Mouse (Mus musculus) CH12.LX (cell line): Measurements from ENCODE around the gene Pdgfc. TPM values are rescaled to one million over a fixed set of nuclear protein-coding genes. Genes with fewer than 3 reads are reported as not detected.

Experiments used
- DNase-seq: peaks from one replicate; pipeline ENCODE4 v3.0.0-alpha.2; 2013; ENCODE audit errors: extremely low read depth
- H3K27ac ChIP-seq: 2 replicates; pipeline ENCODE4 v1.5.1; 2012; ENCODE audit warnings: low read depth, mild to moderate bottlenecking, control low read depth, moderate library complexity; ENCODE audit not compliant: insufficient read depth
- H3K27me3 ChIP-seq: replicated peaks from 2 replicates; pipeline ENCODE3; 2012; ENCODE audit warnings: inconsistent platforms
- H3K36me3 ChIP-seq, 2 experiments: replicated peaks in 1 of 2; 2 replicates each; pipeline versions ENCODE3 to v1.6.1; 2012; ENCODE audit warnings: inconsistent platforms in 1 of 2, low read length in 1 of 2, mild to moderate bottlenecking in 1 of 2, mixed read lengths in 1 of 2, moderate library complexity in 1 of 2; ENCODE audit not compliant: control insufficient read depth in 1 of 2, insufficient read depth in 1 of 2
- H3K4me1 ChIP-seq, 2 experiments: 2 replicates each; pipeline ENCODE4 v1.6.1; 2012; ENCODE audit warnings: inconsistent platforms in 1 of 2, moderate library complexity in 1 of 2; ENCODE audit not compliant: insufficient read depth in 2 of 2, control insufficient read depth in 1 of 2
- H3K4me2 ChIP-seq: 2 replicates; pipeline ENCODE4 v1.6.1; 2012; ENCODE audit warnings: low read depth, mild to moderate bottlenecking, control low read depth; ENCODE audit not compliant: poor library complexity, insufficient read depth, severe bottlenecking
- H3K4me3 ChIP-seq, 3 experiments: fragments of 150-350 bp in 1 of 3; sonication (generic) in 1 of 3; replicated peaks in 1 of 3; 2 replicates each; pipeline versions ENCODE3 to v1.5.1; 2011 to 2012; ENCODE audit warnings: low read depth in 2 of 3, low read length in 2 of 3, mild to moderate bottlenecking in 2 of 3, moderate library complexity in 2 of 3, control low read depth in 1 of 3, improper control_type of control experiment in 1 of 3, inconsistent platforms in 1 of 3, mixed read lengths in 1 of 3; ENCODE audit not compliant: poor library complexity in 1 of 3
- H3K79me2 ChIP-seq: replicated peaks from 2 replicates; pipeline ENCODE4 v1.6.1; 2012; ENCODE audit warnings: mild to moderate bottlenecking, moderate library complexity; ENCODE audit not compliant: control insufficient read depth, poor library complexity, insufficient read depth, severe bottlenecking; ENCODE audit errors: extremely low read depth
- H3K9ac ChIP-seq: 2 replicates; pipeline ENCODE4 v1.6.1; 2012; ENCODE audit warnings: low read depth, mild to moderate bottlenecking, control low read depth, moderate library complexity; ENCODE audit not compliant: insufficient read depth
- H3K9me3 ChIP-seq: replicated peaks from 2 replicates; pipeline ENCODE3; 2012; ENCODE audit warnings: low read length, inconsistent platforms, mixed read lengths
- CHD1 ChIP-seq: IDR thresholded peaks from 2 replicates; pipeline ENCODE4 v1.6.1; 2012; ENCODE audit warnings: low read depth, low read length, improper control_type of control experiment, inconsistent platforms
- CHD2 ChIP-seq: IDR thresholded peaks from 2 replicates; pipeline ENCODE4 v1.6.1; 2011; ENCODE audit warnings: low read length, improper control_type of control experiment
- CTCF ChIP-seq, 2 experiments: IDR thresholded peaks in 1 of 2; conservative IDR thresholded peaks in 1 of 2; 2 replicates each; pipeline ENCODE4 v1.5.1; 2011 to 2012; ENCODE audit warnings: low read depth in 2 of 2, low read length in 2 of 2, improper control_type of control experiment in 1 of 2, inconsistent platforms in 1 of 2, mild to moderate bottlenecking in 1 of 2, moderate library complexity in 1 of 2
- E2F4 ChIP-seq: IDR thresholded peaks from 2 replicates; pipeline ENCODE4 v1.6.1; 2011; ENCODE audit warnings: low read depth, low read length, improper control_type of control experiment; ENCODE audit not compliant: insufficient replicate concordance
- ELF1 ChIP-seq: IDR thresholded peaks from 2 replicates; pipeline ENCODE4 v1.6.1; 2014; ENCODE audit warnings: low read depth, mild to moderate bottlenecking, inconsistent platforms, low read length, improper control_type of control experiment
- ETS1 ChIP-seq: conservative IDR thresholded peaks from 2 replicates; pipeline ENCODE4 v1.6.1; 2012; ENCODE audit warnings: low read depth, mild to moderate bottlenecking, inconsistent platforms, low read length, improper control_type of control experiment, moderate library complexity
- HCFC1 ChIP-seq: IDR thresholded peaks from 2 replicates; pipeline ENCODE4 v1.6.1; 2012; ENCODE audit warnings: low read depth, mild to moderate bottlenecking, inconsistent platforms, low read length, improper control_type of control experiment
- IRF4 ChIP-seq: IDR thresholded peaks from 2 replicates; pipeline ENCODE4 v1.6.1; 2014; ENCODE audit warnings: low read depth, mild to moderate bottlenecking, inconsistent platforms, low read length, improper control_type of control experiment
- JUND ChIP-seq: conservative IDR thresholded peaks from 2 replicates; pipeline ENCODE4 v1.6.1; 2011; ENCODE audit warnings: low read depth, low read length, improper control_type of control experiment
- KAT2A ChIP-seq: IDR thresholded peaks from 2 replicates; pipeline ENCODE4 v1.6.1; 2012; ENCODE audit warnings: low read length, improper control_type of control experiment, inconsistent platforms; ENCODE audit not compliant: insufficient replicate concordance
- MAX ChIP-seq: IDR thresholded peaks from 2 replicates; pipeline ENCODE4 v1.6.1; 2011; ENCODE audit warnings: low read length, improper control_type of control experiment
- MAZ ChIP-seq: IDR thresholded peaks from 2 replicates; pipeline ENCODE4 v1.6.1; 2012; ENCODE audit warnings: low read depth, mild to moderate bottlenecking, inconsistent platforms, low read length, improper control_type of control experiment, moderate library complexity
- RCOR1 ChIP-seq: conservative IDR thresholded peaks from 2 replicates; pipeline ENCODE4 v1.6.1; 2012; ENCODE audit warnings: low read depth, mild to moderate bottlenecking, inconsistent platforms, low read length, improper control_type of control experiment
- SMC3 ChIP-seq: IDR thresholded peaks from 2 replicates; pipeline ENCODE4 v1.6.1; 2011; ENCODE audit warnings: low read depth, low read length, improper control_type of control experiment
- USF2 ChIP-seq: conservative IDR thresholded peaks from 2 replicates; pipeline ENCODE4 v1.6.1; 2011; ENCODE audit warnings: low read depth, low read length, improper control_type of control experiment
- ZMIZ1 ChIP-seq: IDR thresholded peaks from 2 replicates; pipeline ENCODE4 v1.6.1; 2012; ENCODE audit warnings: low read depth, mild to moderate bottlenecking, inconsistent platforms, low read length, improper control_type of control experiment
- dilution Hi-C: fragments of 300-500 bp; cut with MboI; formaldehyde crosslinking; loops from 2 replicates; pipeline ENCODE4 v1.14.3; 2020; ENCODE audit warnings: low sequenced_read_pairs; ENCODE audit not compliant: extremely low pct_unique_long_range_greater_than_20kb, extremely low pct_ligation_motif_present
- in situ Hi-C: fragments of 300-500 bp; cut with MboI; formaldehyde crosslinking; loops from 3 replicates; pipeline ENCODE4 v1.14.3; 2019; ENCODE audit warnings: low sequenced_read_pairs, low pct_ligation_motif_present, low pct_unique_long_range_greater_than_20kb, mixed read lengths
- polyA plus RNA-seq: library from polyadenylated mRNA; unstranded; fragments of >175 nt; gene quantifications from 2 replicates; pipeline ENCODE4 v1.2.1, GENCODE M21; 2012; ENCODE audit warnings: low read depth; ENCODE audit not compliant: insufficient read length
- total RNA-seq, 2 experiments: library from RNA; depleted of rRNA; stranded (reverse); fragments of 300-350 nt in 1 of 2; fragments of >200 nt in 1 of 2; gene quantifications; 2 replicates each; pipeline ENCODE4 v1.2.3; 2012 to 2014

The Pdgfc gene
- total and polyA plus RNA-seq, 3 experiments = 0.09 to 0.20 (median 0.17) TPM

DNA sequence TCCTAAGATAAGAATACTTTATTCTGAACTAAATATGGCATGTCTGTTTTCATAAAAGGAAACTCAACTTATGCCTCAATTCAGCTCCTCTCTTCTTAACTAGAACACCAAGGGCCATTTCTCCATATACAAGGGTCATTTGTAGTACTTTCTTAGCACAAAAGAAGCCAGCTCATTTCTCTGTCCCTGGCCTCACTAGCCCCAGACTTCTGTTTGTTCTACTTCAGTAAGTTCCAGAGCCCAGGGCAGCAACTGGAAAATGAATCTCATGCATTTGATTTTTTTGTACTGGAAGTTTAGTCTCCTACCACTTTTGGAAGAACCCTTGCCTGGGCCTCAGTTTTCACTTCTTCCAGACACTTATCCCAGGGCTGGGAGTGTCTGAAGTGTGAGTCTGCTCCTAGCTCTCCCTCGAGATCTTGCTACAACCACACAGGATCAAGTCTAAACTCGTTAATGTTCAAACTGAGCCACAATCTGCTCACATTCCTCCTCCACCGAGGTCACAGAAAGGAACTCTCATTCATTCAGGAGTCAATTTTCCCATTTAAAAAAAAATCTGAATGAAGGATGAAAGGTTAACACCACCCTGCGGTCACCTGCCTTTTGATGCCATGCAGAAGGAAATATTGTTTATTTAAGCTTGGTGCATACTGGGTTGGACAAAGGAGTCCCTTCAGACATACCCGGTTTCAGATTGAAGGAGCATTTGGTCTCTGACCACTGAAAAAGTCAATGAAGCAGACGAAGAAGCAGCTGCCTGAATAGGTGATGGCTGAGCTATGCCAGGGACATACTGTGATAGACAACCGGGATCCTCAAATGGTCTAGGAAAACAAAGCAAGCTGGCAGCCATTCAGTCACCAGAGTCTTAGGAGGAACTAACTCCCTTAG lies 206.7 kb downstream of the Pdgfc start:
- no peak for DNase-seq
- dilution Hi-C loops = no loop called here
- H3K4me1 ChIP-seq = no peaks in the 10 kb centered on the region
- no peaks in the 10 kb centered on the region for H3K9me3 ChIP-seq
- no peak overlapping the region for H3K4me2 ChIP-seq
- no peaks in the 10 kb centered on the region for H3K36me3 ChIP-seq
- in situ Hi-C loops = no loop called here
- no peak overlapping the region for H3K27ac ChIP-seq
- no peak overlapping the region for H3K9ac ChIP-seq
- H3K27me3 ChIP-seq = no peaks in the 10 kb centered on the region
- no peaks in the 10 kb centered on the region for H3K79me2 ChIP-seq
- TF ChIP-seq CHD2 = no peak
- H3K4me3 ChIP-seq = no peak overlapping the region

DNA sequence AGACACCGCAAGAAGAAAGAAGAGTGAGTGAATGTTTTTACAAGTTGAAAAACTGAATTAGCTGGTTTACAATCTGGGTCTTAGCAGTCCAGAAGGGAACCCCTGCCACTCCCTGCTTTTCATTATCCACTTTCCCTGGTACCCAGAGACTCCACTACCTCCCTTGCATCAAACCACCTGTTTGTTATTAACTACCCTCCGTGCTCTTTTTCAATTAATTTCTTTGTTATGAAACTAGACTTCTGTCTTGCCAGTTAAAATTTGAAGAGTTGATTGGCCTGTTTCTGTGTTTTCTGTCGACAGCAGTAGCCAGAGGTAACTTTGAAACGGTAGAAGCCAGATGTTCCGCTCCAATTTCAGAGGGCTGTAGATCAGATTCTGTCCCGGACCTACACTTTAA lies 207.4 kb downstream of the Pdgfc start:
- Histone ChIP-seq H3K4me3 (no peak overlapping the region), H3K79me2 (no peaks in the 10 kb centered on the region), H3K9me3 (no peaks in the 10 kb centered on the region), H3K4me1 (no peaks in the 10 kb centered on the region), H3K27ac (no peak overlapping the region), H3K27me3 (no peaks in the 10 kb centered on the region), H3K9ac (no peak overlapping the region)
- in situ Hi-C loops = no loop called here
- DNase-seq = no peak
- TF ChIP-seq KAT2A = no peak
- TF ChIP-seq CHD2 = no peak
- no peak for TF ChIP-seq IRF4
- TF ChIP-seq ELF1 = no peak
- no peak for TF ChIP-seq CHD1
- no peak for TF ChIP-seq ETS1
- TF ChIP-seq MAZ = no peak
- TF ChIP-seq CTCF (conservative IDR thresholded peaks at IDR 0.05 in 1 of 2, IDR thresholded peaks at IDR 0.05 in 1 of 2; ENCODE audit: low read depth in 2 of 2, low read length in 2 of 2) = no peak
- no peak for TF ChIP-seq HCFC1
- no peak for TF ChIP-seq ZMIZ1
- TF ChIP-seq MAX = no peak
- TF ChIP-seq, all 38 proteins: peak for 0
- Histone ChIP-seq H3K4me2 (no peak overlapping the region), H3K36me3 (no peaks in the 10 kb centered on the region)
- dilution Hi-C loops = no loop called here

DNA sequence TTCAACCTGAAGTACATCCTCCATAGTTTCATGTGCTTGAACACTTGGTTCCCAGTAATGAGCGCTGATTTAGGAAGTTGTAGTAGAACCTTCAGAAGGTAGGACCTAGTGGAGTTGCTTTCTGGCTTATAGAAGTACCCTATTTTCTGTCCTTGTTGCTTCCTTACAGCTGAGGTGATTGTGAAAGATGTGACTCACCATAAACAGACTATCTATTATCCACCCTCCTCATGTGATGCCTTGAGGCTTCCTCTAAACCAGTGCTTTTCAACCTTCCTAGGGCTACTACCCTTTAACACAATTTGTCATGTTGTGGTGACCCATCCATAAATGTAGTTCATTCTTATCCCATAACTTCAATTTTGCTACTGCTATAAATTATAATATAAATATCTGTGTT lies 226.6 kb downstream of the Pdgfc start:
- no peak for DNase-seq
- H3K9ac ChIP-seq = no peak overlapping the region
- dilution Hi-C loops = no loop called here
- no peak overlapping the region for H3K27ac ChIP-seq
- in situ Hi-C loops = no loop called here
- H3K4me1 ChIP-seq = no peaks in the 10 kb centered on the region
- H3K79me2 ChIP-seq = no peaks in the 10 kb centered on the region
- no peak for TF ChIP-seq ZMIZ1
- no peak for TF ChIP-seq E2F4
- no peak for TF ChIP-seq SMC3
- TF ChIP-seq USF2 = no peak
- no peak for TF ChIP-seq RCOR1
- no peak for TF ChIP-seq ETS1
- TF ChIP-seq JUND = no peak
- no peak for TF ChIP-seq MAZ
- H3K27me3 ChIP-seq = no peaks in the 10 kb centered on the region
- no peak overlapping the region for H3K4me3 ChIP-seq
- no peaks in the 10 kb centered on the region for H3K36me3 ChIP-seq
- no peak overlapping the region for H3K4me2 ChIP-seq
- H3K9me3 ChIP-seq = no peaks in the 10 kb centered on the region
